9 mouse cellular contexts compared by ENCODE assay signal in the genomic region with DNA sequence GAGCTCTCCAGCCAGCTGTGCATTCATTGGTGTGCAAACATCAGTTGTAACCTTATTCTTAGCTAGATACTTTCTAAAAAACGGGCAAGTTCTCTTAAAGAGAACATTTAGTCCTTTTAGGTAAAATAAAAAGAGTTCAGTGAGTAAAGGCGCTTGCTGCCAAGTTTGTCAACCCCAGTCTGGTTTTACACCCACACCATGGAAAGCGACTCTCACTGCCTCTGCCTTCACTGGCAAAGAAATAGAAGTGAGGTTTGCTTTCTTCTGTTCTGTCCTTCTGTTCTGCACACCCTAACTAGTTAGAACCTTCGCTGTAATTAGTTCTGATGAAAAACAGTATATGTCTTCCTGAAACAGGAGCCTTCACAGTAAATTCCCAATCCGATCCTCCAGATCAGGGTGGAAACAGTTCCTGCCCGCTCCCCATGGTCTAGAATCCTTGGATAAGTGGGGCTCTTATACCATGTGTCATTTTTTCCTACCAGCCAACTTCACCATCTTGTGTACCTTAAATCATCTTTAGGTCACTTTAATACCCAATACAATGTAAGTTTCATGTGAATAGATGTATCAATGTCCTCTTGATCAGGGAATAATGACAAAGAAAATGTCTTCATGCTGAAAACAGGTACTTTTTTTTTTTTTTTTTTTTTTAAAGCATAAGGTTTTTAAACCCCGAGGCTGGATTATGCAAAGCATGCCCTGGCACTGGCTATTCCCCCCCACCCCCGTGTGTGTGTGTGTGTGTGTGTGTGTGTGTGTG. TPM values are rescaled to one million over a fixed set of nuclear protein-coding genes. Genes with fewer than 3 reads are reported as not detected.
DNase-seq lines count a peak whose midpoint lies in the region; ATAC-seq lines count a peak whose summit lies in the region.
"Had no signal": no experiment of that assay in that cellular context is flagged by ENCODE, and none has a peak within 500 bp of the region (broad histone marks: within the 10 kb centered on the region; RNA-seq: fewer than 3 reads in every experiment).

No protein-coding gene starts in this region.

- no peak overlapping the region for H3K4me2 ChIP-seq in forebrain, embryonic 11.5 days (ENCODE audit: low read depth, low read length, severe bottlenecking)
- no peak overlapping the region for H3K4me2 ChIP-seq in forebrain, embryonic 16.5 days (ENCODE audit: low read length)
- no peak overlapping the region; the same call in 1 of the 2 replicates for H3K4me2 ChIP-seq in liver, embryonic 16.5 days (ENCODE audit: low read depth, low read length)

- H3K27ac ChIP-seq in forebrain, embryonic 11.5 days (ENCODE audit: low read depth, low read length): no peak overlapping the region
- H3K27ac ChIP-seq in forebrain, embryonic 16.5 days (ENCODE audit: low read length): no peak overlapping the region
- peak overlapping the region; percentile 98 for H3K27ac ChIP-seq in embryonic facial prominence, embryonic 10.5 days (replicated peaks)
- H3K27ac ChIP-seq in liver, embryonic 16.5 days (ENCODE audit: low read length): peak overlapping the region; percentile 21; the same call in 1 of the 2 replicates

- H3K4me1 ChIP-seq in forebrain, embryonic 11.5 days (replicated peaks; ENCODE audit: control insufficient read depth, insufficient read depth, low read length): peaks cover 7% of the 10 kb centered on the region; the same call in 1 of the 2 replicates
- H3K4me1 ChIP-seq in forebrain, embryonic 16.5 days (replicated peaks; ENCODE audit: control insufficient read depth, insufficient read depth, low read length): peaks cover 29% of the 10 kb centered on the region
- H3K4me1 ChIP-seq in embryonic facial prominence, embryonic 10.5 days: peaks cover 59% of the 10 kb centered on the region
- peaks cover 62% of the 10 kb centered on the region for H3K4me1 ChIP-seq in liver, embryonic 16.5 days (ENCODE audit: control insufficient read depth, low read depth, low read length)

- no peak for DNase-seq in forebrain, embryonic 11.5 days (ENCODE audit: low spot score)
- DNase-seq in left cerebral cortex, adult 18-20 months (ENCODE audit: low spot score in 2 of 2): peak; percentile 59 to 66
- no peak for DNase-seq in left cerebral cortex, adult 11 months (ENCODE audit: low spot score)
- no peak for DNase-seq in embryonic facial prominence, embryonic 10.5 days (ENCODE audit: low spot score)
- DNase-seq in adrenal gland, adult 18-20 months (ENCODE audit: low spot score in 2 of 2): no peak
- DNase-seq in urinary bladder, postnatal 4 days (ENCODE audit: low spot score in 2 of 2): no peak
- DNase-seq: adrenal gland, postnatal 36 days had no signal

- WGBS in forebrain, embryonic 11.5 days: 60% methylated on average over 8 of the region's 8 CpGs
- WGBS in forebrain, embryonic 16.5 days: 57% methylated on average over 8 of the region's 8 CpGs
- WGBS in embryonic facial prominence, embryonic 10.5 days: 62% methylated on average over 8 of the region's 8 CpGs
- 66% methylated on average over 8 of the region's 8 CpGs for WGBS in liver, embryonic 16.5 days (ENCODE audit: insufficient replicate concordance)

- H3K9ac ChIP-seq in forebrain, embryonic 11.5 days (ENCODE audit: low read length): peak overlapping the region; percentile 1; the same call in 1 of the 2 replicates
- no peak overlapping the region for H3K9ac ChIP-seq in forebrain, embryonic 16.5 days (replicated peaks; ENCODE audit: low read depth, low read length)
- H3K9ac ChIP-seq in liver, embryonic 16.5 days (ENCODE audit: low read depth, low read length): peak overlapping the region; percentile 58

- ATAC-seq in forebrain, embryonic 11.5 days (replicated peaks; ENCODE audit: low FRiP score): no peak
- ATAC-seq in forebrain, embryonic 16.5 days: no peak
- ATAC-seq in liver, embryonic 16.5 days (ENCODE audit: low read depth): no peak

- no peak overlapping the region for H3K4me3 ChIP-seq in forebrain, embryonic 11.5 days (ENCODE audit: low read depth, low read length)
- H3K4me3 ChIP-seq in forebrain, embryonic 16.5 days (replicated peaks; ENCODE audit: low read length): no peak overlapping the region
- H3K4me3 ChIP-seq in embryonic facial prominence, embryonic 10.5 days: peak overlapping the region; percentile 98; the same call in 1 of the 2 replicates
- H3K4me3 ChIP-seq in liver, embryonic 16.5 days (ENCODE audit: low read depth, low read length): no peak overlapping the region

- peaks cover 4% of the 10 kb centered on the region; the same call in 1 of the 2 replicates for H3K36me3 ChIP-seq in forebrain, embryonic 11.5 days (ENCODE audit: control insufficient read depth, insufficient read depth, low read length)
- 0 out of 2 replicates have a peak, but pooled peaks cover 2% of the 10 kb centered on the region for H3K36me3 ChIP-seq in forebrain, embryonic 16.5 days (ENCODE audit: control insufficient read depth, insufficient read depth)
- peaks cover 26% of the 10 kb centered on the region for H3K36me3 ChIP-seq in embryonic facial prominence, embryonic 10.5 days (replicated peaks)
- H3K36me3 ChIP-seq in liver, embryonic 16.5 days (ENCODE audit: control insufficient read depth, insufficient read depth): peaks cover 11% of the 10 kb centered on the region

- H3K9me3 ChIP-seq in forebrain, embryonic 11.5 days (ENCODE audit: control insufficient read depth, low read length): no peaks in the 10 kb centered on the region
- H3K9me3 ChIP-seq in forebrain, embryonic 16.5 days (ENCODE audit: control insufficient read depth, low read length): no peaks in the 10 kb centered on the region
- H3K9me3 ChIP-seq in embryonic facial prominence, embryonic 10.5 days: no peaks in the 10 kb centered on the region
- no peaks in the 10 kb centered on the region for H3K9me3 ChIP-seq in liver, embryonic 16.5 days (replicated peaks; ENCODE audit: control insufficient read depth, low read length)

- peaks cover 3% of the 10 kb centered on the region; the same call in 1 of the 2 replicates for H3K27me3 ChIP-seq in forebrain, embryonic 11.5 days (ENCODE audit: control insufficient read depth, insufficient read depth, low read length)
- H3K27me3 ChIP-seq in forebrain, embryonic 16.5 days (replicated peaks; ENCODE audit: control insufficient read depth, insufficient read depth, low read length): peaks cover 4% of the 10 kb centered on the region; the same call in 1 of the 2 replicates
- H3K27me3 ChIP-seq in embryonic facial prominence, embryonic 10.5 days (replicated peaks; ENCODE audit: low read depth, poor library complexity, severe bottlenecking): peaks cover 13% of the 10 kb centered on the region; the same call in 1 of the 2 replicates
- no peaks in the 10 kb centered on the region for H3K27me3 ChIP-seq in liver, embryonic 16.5 days (ENCODE audit: control insufficient read depth, insufficient read depth, low read depth, low read length)

RNA-seq across cellular contexts. Expression of a gene that starts 1.1 kb away (rescaled TPM):
- 80.2 and 83.7 TPM in 2 replicates for polyA plus RNA-seq in forebrain, embryonic 11.5 days (2014; fragmentation: Nextera tagmentation; extraction: Ambion mirVana)
- 45.1 and 53.4 TPM in 2 replicates for polyA plus RNA-seq in forebrain, embryonic 16.5 days (2015; fragmentation: Nextera tagmentation; extraction: Ambion mirVana)
- total RNA-seq in left cerebral cortex, adult 18-20 months (2021): 10 to 100 TPM; 27.5 to 32.6 TPM
- polyA plus RNA-seq in embryonic facial prominence, embryonic 10.5 days (2016; fragmentation: Nextera tagmentation; extraction: Ambion mirVana): 43.7 and 46.4 TPM in 2 replicates
- 34.1 and 34.5 TPM in 2 replicates for polyA plus RNA-seq in liver, embryonic 16.5 days (2015; fragmentation: Nextera tagmentation; extraction: Ambion mirVana)
- total RNA-seq in adrenal gland, adult 18-20 months (2021): 10 to 100 TPM; 19.1 to 22.5 TPM

RNA-seq across cellular contexts. Expression of a gene that starts 19.9 kb away (rescaled TPM):
- 25.0 and 26.1 TPM in 2 replicates for polyA plus RNA-seq in forebrain, embryonic 11.5 days (2014; fragmentation: Nextera tagmentation; extraction: Ambion mirVana)
- 37.4 and 40.7 TPM in 2 replicates for polyA plus RNA-seq in forebrain, embryonic 16.5 days (2015; fragmentation: Nextera tagmentation; extraction: Ambion mirVana)
- 100 to 1,000 TPM; 256 to 274 TPM for total RNA-seq in left cerebral cortex, adult 18-20 months (2021)
- 12.7 and 15.7 TPM in 2 replicates for polyA plus RNA-seq in embryonic facial prominence, embryonic 10.5 days (2016; fragmentation: Nextera tagmentation; extraction: Ambion mirVana)
- 1.1 and 1.2 TPM in 2 replicates for polyA plus RNA-seq in liver, embryonic 16.5 days (2015; fragmentation: Nextera tagmentation; extraction: Ambion mirVana)
- total RNA-seq in adrenal gland, adult 18-20 months (2021): 1 to 10 TPM; 3.7 to 6.8 TPM

RNA-seq across cellular contexts. Expression of a gene that starts 33.3 kb away (rescaled TPM):
- not detected in 2 replicates for polyA plus RNA-seq in forebrain, embryonic 11.5 days (2014; fragmentation: Nextera tagmentation; extraction: Ambion mirVana)
- 0.09 TPM in 1 of 2 replicates, not detected in the other for polyA plus RNA-seq in forebrain, embryonic 16.5 days (2015; fragmentation: Nextera tagmentation; extraction: Ambion mirVana)
- total RNA-seq in left cerebral cortex, adult 18-20 months (2021): under 1 TPM in 1 of 2 experiments, not detected in 1; 0.05 TPM
- polyA plus RNA-seq in embryonic facial prominence, embryonic 10.5 days (2016; fragmentation: Nextera tagmentation; extraction: Ambion mirVana): 0.23 and 0.44 TPM in 2 replicates
- polyA plus RNA-seq in liver, embryonic 16.5 days (2015; fragmentation: Nextera tagmentation; extraction: Ambion mirVana): not detected in 2 replicates
- not detected for total RNA-seq in adrenal gland, adult 18-20 months (2021)
- total RNA-seq: adrenal gland, postnatal 36 days had no signal

Comparison
In these comparisons a context has a peak if more than half of its experiments do, and no peak if none do; other contexts are left out.
1. DNase-seq: peak in left cerebral cortex, adult 18-20 months (2 of 2); none in forebrain, embryonic 11.5 days (single experiment), left cerebral cortex, adult 11 months (single experiment), embryonic facial prominence, embryonic 10.5 days (single experiment), adrenal gland, adult 18-20 months (0 of 2) and urinary bladder, postnatal 4 days (0 of 2).
2. H3K27ac ChIP-seq: peak in embryonic facial prominence, embryonic 10.5 days (single experiment) and liver, embryonic 16.5 days (single experiment); none in forebrain, embryonic 11.5 days (single experiment) and forebrain, embryonic 16.5 days (single experiment).